Mouse (Mus musculus) liver, embryonic 11.5 days (tissue): ENCODE results near the gene Rap1gap. TPM values are rescaled to one million over a fixed set of nuclear protein-coding genes. Genes with fewer than 3 reads are reported as not detected.

Experiments
- ATAC-seq: fragments of 200-750 bp; cut with Nextera tagmentation; replicated peaks from 2 replicates; pipeline ENCODE4 v1.8.0; 2017; ENCODE audit warnings: moderate number of reproducible peaks, mild to moderate bottlenecking, moderate TSS enrichment, moderate library complexity; ENCODE audit not compliant: low FRiP score
- DNase-seq: peaks from one replicate; pipeline ENCODE4 v3.0.0-alpha.2; 2017; ENCODE audit warnings: low spot score
- H3K27ac ChIP-seq: fragments of 300-500 bp; sonication (generic); 2 replicates; pipeline ENCODE4 v1.5.1; 2014; ENCODE audit warnings: mild to moderate bottlenecking, low read depth, low read length, control low read depth
- H3K27me3 ChIP-seq: fragments of 300-500 bp; sonication (generic); replicated peaks from 2 replicates; pipeline ENCODE4 v1.6.1; 2014; ENCODE audit warnings: low read length, mixed read lengths; ENCODE audit not compliant: control insufficient read depth, insufficient read depth
- H3K36me3 ChIP-seq: fragments of 300-500 bp; sonication (generic); 2 replicates; pipeline ENCODE4 v1.6.1; 2014; ENCODE audit warnings: mild to moderate bottlenecking, low read length, moderate library complexity, mixed read lengths; ENCODE audit not compliant: control insufficient read depth, insufficient read depth
- H3K4me1 ChIP-seq: fragments of 300-500 bp; sonication (generic); replicated peaks from 2 replicates; pipeline ENCODE4 v1.6.1; 2014; ENCODE audit warnings: low read length, mixed read lengths; ENCODE audit not compliant: control insufficient read depth, insufficient read depth
- H3K4me2 ChIP-seq: fragments of 300-500 bp; sonication (generic); 2 replicates; pipeline ENCODE4 v1.6.1; 2014; ENCODE audit warnings: mild to moderate bottlenecking, control low read depth, moderate library complexity
- H3K4me3 ChIP-seq: fragments of 300-500 bp; sonication (generic); 2 replicates; pipeline ENCODE4 v1.5.1; 2014; ENCODE audit warnings: low read depth, low read length, control low read depth
- H3K9ac ChIP-seq: fragments of 300-500 bp; sonication (generic); 2 replicates; pipeline ENCODE4 v1.6.1; 2014; ENCODE audit warnings: low read depth, low read length, control low read depth
- H3K9me3 ChIP-seq: fragments of 300-500 bp; sonication (generic); 2 replicates; pipeline ENCODE4 v1.6.1; 2016; ENCODE audit warnings: low read length, inconsistent platforms, mixed read lengths; ENCODE audit not compliant: control insufficient read depth
- WGBS: fragments of 180-500 bp; shearing (Covaris S2); extraction: QIAGEN DNeasy Blood & Tissue Kit; methylation state at CpG from one replicate; pipeline ENCODE4 v1.1.7; 2014; 5-methylcytosine and 5-hydroxymethylcytosine counted together
- polyA plus RNA-seq: library from polyadenylated mRNA; unstranded; fragments of >200 nt; fragmentation: Nextera tagmentation; extraction: Ambion mirVana; gene quantifications from 2 replicates; pipeline ENCODE4 v1.2.1, GENCODE M21; 2014

Gene Rap1gap
- polyA plus RNA-seq, 1 experiment from 2014 or later, result 4.1 TPM

DNA sequence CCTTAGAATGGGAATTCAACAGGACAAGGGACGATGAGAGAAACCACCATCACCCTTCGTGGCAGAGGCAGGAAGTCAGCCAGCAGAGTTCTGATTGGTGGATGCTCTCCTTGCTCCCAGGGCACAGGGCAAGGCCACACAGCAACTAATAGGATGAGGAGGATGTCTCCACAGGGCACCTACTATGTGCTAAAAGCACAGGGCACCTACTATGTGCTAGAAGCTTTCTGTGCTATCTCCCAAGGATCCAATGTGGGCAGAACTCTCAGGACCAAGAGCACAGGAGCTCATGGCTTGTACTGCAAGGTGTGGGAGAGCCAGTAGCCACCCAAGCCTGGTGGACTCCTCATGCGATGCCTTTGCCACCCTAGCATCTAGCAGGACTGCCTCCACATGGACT, 107.2 kb downstream of the Rap1gap start:
- ATAC-seq (no peak), DNase-seq (no peak)
- 49% methylated on average over 3 of the region's 3 CpGs for WGBS
- peaks cover 8% of the 10 kb centered on the region for H3K27me3 ChIP-seq
- H3K4me1 ChIP-seq, result no peaks in the 10 kb centered on the region
- no peak overlapping the region for H3K9ac ChIP-seq
- no peak overlapping the region for H3K4me2 ChIP-seq
- no peak overlapping the region for H3K4me3 ChIP-seq
- H3K27ac ChIP-seq, result no peak overlapping the region
- no peaks in the 10 kb centered on the region for H3K36me3 ChIP-seq
- no peaks in the 10 kb centered on the region for H3K9me3 ChIP-seq

GRCm38 (mm10) chr4:137772438-137773056, 108.0 kb downstream of the Rap1gap start:
- Histone ChIP-seq H3K27me3 (peaks cover 8% of the 10 kb centered on the region), H3K4me3 (no peak overlapping the region), H3K36me3 (no peaks in the 10 kb centered on the region), H3K9me3 (no peaks in the 10 kb centered on the region), H3K4me2 (no peak overlapping the region), H3K9ac (no peak overlapping the region), H3K27ac (no peak overlapping the region), H3K4me1 (no peaks in the 10 kb centered on the region)
- DNase-seq, result no peak
- no peak for ATAC-seq
- 75% methylated on average over 16 of the region's 16 CpGs for WGBS

- DNase-seq (no peak), ATAC-seq (no peak)
- H3K4me2 ChIP-seq, result no peak overlapping the region
- 47% methylated on average over 2 of the region's 2 CpGs for WGBS
- H3K9me3 ChIP-seq, result no peaks in the 10 kb centered on the region
- H3K36me3 ChIP-seq, result no peaks in the 10 kb centered on the region
- H3K27me3 ChIP-seq, result peaks cover 8% of the 10 kb centered on the region
- no peaks in the 10 kb centered on the region for H3K4me1 ChIP-seq
- H3K4me3 ChIP-seq, result no peak overlapping the region
- H3K27ac ChIP-seq, result no peak overlapping the region
- no peak overlapping the region for H3K9ac ChIP-seq
These were observed 108.9 kb downstream of the Rap1gap start for GRCm38 (mm10) chr4:137773369-137773899.

GRCm38 (mm10) chr4:137774013-137774412, 109.5 kb downstream of the Rap1gap start:
- no peak overlapping the region for H3K27ac ChIP-seq
- ATAC-seq (no peak), DNase-seq (no peak)
- H3K27me3 ChIP-seq, result peaks cover 8% of the 10 kb centered on the region
- H3K4me3 ChIP-seq, result no peak overlapping the region
- no peak overlapping the region for H3K9ac ChIP-seq
- H3K4me2 ChIP-seq, result no peak overlapping the region
- no peaks in the 10 kb centered on the region for H3K9me3 ChIP-seq
- H3K36me3 ChIP-seq, result no peaks in the 10 kb centered on the region
- H3K4me1 ChIP-seq, result no peaks in the 10 kb centered on the region
- WGBS, result 79% methylated on average over 5 of the region's 5 CpGs

- no peaks in the 10 kb centered on the region for H3K36me3 ChIP-seq
- WGBS, result 72% methylated on average over 6 of the region's 6 CpGs
- H3K27me3 ChIP-seq, result peaks cover 8% of the 10 kb centered on the region
- H3K9me3 ChIP-seq, result no peaks in the 10 kb centered on the region
- no peak overlapping the region for H3K27ac ChIP-seq
- no peaks in the 10 kb centered on the region for H3K4me1 ChIP-seq
- DNase-seq, result no peak
- H3K4me3 ChIP-seq, result no peak overlapping the region
- no peak overlapping the region for H3K4me2 ChIP-seq
- H3K9ac ChIP-seq, result no peak overlapping the region
- ATAC-seq, result no peak
These were observed 110.0 kb downstream of the Rap1gap start for GRCm38 (mm10) chr4:137774505-137774904.

GRCm38 (mm10) chr4:137777866-137778265, 113.3 kb downstream of the Rap1gap start:
- H3K4me1 ChIP-seq, result no peaks in the 10 kb centered on the region
- no peaks in the 10 kb centered on the region for H3K9me3 ChIP-seq
- H3K4me2 ChIP-seq, result no peak overlapping the region
- H3K4me3 ChIP-seq, result no peak overlapping the region
- DNase-seq, result no peak
- WGBS, result 83% methylated on average over 4 of the region's 4 CpGs
- no peak overlapping the region for H3K27ac ChIP-seq
- H3K9ac ChIP-seq, result no peak overlapping the region
- no peaks in the 10 kb centered on the region; the same call in 1 of the 2 replicates for H3K27me3 ChIP-seq
- ATAC-seq, result no peak
- H3K36me3 ChIP-seq, result no peaks in the 10 kb centered on the region

DNA sequence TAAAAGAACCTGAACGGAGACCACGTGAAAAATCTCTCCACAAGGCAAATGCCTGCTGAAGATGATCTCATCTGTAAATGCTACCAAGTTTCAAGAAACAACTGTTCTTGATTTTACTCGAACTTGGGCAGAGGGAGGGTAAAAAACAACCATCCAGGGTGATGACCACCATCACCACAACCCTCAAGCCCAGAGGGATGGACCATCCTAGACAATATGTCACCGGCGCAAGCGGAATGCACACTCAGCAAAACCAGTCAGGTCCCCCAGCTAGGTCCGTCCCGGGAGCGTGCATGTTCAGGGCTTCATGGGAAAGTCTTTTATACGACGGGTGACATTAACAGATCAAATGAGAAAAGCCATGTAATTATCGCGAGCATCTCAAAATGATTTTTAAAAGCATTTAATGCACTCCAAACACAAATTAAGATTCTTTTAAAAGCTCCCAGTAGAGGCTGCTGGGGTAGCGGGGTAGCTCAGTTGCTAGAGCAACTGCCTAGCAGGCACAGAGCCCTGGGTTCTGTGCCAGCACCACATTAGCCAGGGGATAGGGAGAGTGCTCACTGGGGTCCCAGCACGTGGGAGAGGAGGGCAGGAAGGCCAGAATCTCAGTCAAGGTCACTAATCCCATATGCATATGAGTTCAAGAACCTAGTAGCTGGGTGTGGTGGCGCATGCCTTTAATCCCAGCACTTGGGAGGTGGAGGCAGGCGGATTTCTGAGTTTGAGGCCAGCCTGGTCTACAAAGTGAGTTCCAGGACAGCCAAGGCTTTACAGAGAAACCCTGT, 114.1 kb downstream of the Rap1gap start:
- Histone ChIP-seq H3K27me3 (no peaks in the 10 kb centered on the region), H3K4me2 (no peak overlapping the region), H3K9me3 (no peaks in the 10 kb centered on the region), H3K9ac (no peak overlapping the region), H3K27ac (no peak overlapping the region), H3K4me1 (no peaks in the 10 kb centered on the region), H3K4me3 (no peak overlapping the region), H3K36me3 (no peaks in the 10 kb centered on the region)
- ATAC-seq (no peak), DNase-seq (no peak)
- WGBS, result 78% methylated on average over 17 of the region's 17 CpGs
